Mouse (Mus musculus): ENCODE measurements around the gene Tmem147.
"Not testable (repeated sequence)": the region's sequence is repeated elsewhere in the genome, so short reads cannot be mapped to it uniquely, and the experiment has no call there.

Tmem147 gene

DNA sequence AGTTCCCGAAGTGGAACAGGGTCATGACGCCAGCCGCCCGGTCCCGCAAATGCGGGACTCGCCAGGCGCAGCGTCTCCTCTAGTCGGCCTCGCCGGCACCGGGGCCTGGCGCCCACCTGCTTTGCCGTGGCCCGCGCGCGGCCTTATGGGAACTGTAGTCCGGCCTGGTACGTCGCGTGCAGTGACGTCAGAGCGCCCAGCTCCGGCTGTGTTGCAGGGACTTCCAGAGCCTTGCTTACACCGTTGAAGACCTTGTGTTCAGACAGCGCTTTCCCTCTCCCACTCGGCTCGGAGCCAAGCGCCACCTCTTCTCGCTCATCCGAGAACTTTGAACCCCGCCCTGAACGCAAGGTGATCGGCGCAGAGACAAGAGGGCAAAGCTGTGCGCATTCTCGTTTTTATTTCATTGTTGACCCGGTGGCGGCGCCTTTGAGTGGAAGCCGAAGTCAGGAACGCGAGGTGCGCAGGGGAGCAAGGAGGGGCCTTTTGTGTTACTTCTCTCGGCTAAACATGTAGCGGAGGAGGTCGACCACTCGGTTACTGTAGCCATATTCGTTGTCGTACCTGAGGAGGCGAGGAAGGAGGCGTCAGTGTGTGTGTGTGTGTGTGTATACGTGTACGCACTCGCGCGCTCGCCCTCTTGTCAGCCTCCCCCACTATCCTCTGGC lies at the start of gene Tmem147:
Tmem147 (minus strand) TSS at position 145 of the 668 bp plus-strand sequence.
- peak; percentile 98 for DNase-seq (ENCODE audit: low read depth, low spot score)

DNA sequence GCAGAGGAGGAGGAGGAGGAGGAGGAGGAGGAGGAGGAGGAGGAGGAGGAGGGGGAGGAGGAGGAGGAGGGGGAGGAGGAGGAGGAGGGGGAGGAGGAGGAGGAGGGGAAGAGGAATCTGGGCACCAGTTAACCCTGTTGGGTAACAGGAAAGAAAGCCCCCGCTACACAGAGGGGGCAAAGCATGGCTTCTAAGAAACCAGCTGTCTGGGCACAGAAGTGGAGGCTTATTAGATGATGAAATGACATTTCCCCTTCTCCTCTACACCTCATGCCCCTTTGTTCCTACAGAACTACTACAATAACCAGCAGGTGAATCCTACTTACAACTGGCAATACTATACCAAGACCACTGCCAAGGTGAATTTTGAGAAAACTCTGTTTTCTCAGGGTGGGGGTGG lies 48.6 kb upstream of the Tmem147 start:
- no peak for DNase-seq (ENCODE audit: low read depth, low spot score)

DNA sequence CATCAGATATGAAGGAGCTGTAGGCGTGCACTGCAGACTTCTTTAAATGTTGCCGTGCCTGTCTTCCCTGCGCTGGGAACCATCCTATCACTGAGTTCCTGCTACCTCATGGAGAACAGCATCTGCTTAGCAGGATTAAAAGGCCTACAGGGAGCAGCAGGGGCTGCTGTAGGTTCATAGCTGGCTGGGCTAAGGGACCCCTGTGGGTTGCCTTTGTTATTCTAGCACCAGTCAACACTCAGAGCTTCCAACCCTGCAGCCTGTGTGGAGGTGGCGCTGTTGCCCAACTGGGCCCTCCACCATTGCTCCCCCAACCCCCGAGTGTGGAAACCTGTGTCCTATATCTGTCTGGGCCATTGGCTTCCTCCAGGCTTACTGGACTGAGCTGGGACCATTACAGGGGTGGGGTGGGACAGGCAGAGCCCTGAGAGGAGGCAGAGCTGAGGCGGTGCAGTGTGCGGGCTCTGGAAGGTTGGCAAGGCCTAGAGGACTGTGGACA lies 47.8 kb upstream of the Tmem147 start:
- DNase-seq (ENCODE audit: low read depth, low spot score) = peak; percentile 67

DNA sequence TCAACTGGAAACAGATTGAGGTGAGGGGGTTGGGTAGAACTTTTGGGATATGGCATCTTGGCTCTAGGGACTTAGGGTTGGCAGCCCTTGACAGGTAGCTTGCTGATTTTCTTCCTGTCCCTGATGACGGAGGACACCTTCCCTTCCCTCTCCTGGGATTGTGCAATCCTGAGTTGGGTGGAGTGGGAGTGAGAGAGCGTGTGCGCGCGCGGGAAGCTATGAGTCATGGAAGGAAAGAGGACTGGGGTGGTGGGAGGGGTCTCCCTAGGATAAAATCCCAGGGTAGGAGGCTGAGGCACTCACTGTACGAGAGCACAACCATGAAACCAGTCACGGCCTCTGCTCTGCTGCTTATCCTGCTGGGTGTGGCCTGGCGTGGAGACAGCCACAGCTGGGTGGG lies 46.8 kb upstream of the Tmem147 start:
- no peak for DNase-seq (ENCODE audit: low read depth, low spot score)

DNA sequence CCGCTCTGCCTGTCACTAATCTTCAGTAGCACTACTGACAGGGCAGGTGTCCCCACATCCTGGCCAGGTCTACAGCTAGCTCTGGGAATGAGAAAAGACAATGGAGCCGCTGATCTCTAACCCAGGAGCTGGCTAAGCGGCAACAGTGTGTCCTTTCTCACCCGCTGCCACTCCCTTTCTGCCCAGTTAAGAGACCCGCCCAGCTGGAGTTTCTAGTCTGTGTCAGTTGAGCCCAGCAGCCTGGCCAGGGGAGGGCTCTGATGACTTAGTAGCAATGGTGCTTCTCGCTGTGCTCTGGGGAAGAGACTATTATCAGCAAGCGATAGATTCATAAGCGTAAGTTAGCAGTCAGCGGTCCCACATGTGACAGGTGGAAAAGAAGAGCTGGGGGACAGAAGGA lies 39.9 kb upstream of the Tmem147 start:
- DNase-seq (ENCODE audit: low read depth, low spot score) = no peak

DNA sequence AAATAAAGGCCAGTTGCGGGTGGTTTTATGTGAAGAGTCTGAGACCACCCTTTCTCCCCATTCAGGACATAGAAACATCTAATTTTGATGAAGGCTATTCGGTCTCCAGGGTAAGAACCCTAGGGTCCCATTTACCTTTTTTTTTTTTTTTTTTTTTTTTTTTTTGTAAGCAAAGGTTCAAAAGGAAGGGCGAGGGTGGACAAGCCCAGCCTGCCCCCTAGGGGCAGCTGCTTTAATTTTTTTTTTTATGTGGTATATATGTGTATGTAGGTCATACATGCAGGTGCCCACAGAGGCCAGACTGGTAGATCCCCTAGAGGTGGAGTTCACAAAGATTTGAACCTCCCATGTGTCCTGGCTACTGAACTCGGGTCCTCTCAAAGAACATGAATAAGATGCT lies 37.1 kb upstream of the Tmem147 start:
- no peak for DNase-seq (ENCODE audit: low read depth, low spot score)

DNA sequence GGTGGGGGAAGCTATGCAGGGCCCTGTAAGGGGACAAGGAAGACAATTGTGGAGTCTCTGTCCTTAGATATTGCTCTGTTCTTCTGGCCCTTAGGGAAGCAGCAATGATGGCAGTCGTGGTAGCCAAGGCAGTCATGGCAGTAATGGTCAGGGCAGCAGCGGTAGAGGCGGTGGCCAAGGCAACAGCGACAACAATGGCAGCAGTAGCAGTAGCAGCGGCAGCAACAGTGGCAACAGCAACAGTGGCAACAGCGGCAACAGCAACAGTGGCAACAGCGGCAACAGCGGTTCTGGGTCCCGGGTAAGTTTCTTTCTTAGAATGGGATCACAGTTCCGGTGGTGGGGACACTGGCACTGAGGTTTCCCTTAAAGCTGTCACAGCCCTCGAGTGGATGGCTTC lies 35.8 kb upstream of the Tmem147 start:
- no peak for DNase-seq (ENCODE audit: low read depth, low spot score)

DNA sequence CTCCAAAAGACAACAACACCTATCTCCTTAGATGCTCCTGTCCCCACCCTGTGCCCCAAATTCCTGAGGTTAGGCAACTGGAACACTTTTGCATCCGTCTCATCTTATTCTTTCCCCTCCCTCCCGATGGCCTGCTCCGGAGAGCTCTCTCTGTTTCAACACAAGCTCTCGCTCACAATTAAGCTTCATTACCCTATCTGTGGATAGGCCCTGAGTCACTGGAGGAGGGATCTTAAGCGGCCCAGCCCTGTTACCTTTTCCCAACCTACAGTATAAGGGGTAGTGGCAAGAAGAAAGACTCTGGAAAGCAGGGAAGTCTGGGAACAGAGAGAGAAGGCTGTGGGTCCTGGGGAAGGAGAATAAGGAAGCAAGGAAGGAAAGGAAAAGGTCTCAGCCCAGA lies 34.1 kb upstream of the Tmem147 start, which contains the start of gene Dmkn:
Dmkn (plus strand) TSS at position 301 of the 400 bp plus-strand sequence.
- no peak for DNase-seq (ENCODE audit: low read depth, low spot score)

DNA sequence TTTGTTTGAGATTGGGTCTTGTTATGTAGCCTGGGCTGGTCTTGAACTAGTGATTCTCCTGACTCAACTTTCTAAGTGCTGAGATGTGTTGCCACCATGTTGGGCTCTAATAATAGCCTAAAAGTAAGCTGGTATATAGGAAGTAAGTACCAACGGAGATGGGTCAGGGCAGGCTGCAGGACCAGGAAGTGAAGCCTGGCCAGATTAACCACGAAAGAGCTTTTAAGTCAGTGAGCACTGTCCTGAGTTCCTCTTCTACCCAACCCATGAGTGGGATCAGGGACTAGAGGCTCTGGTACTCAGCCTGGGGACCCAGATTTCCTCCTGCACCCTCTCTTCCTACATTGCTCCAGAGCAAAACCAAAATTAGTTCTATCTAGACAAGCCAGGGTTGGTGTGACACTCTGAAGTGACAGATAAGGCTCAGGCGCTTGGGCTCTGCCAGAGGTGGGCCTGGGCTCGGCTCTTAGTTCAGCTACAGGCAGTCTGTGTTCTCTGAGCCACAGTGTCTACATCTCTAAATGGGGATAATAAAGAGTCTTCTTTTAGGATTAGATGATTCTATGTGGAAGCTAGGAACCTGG lies 32.5 kb upstream of the Tmem147 start:
- DNase-seq (ENCODE audit: low read depth, low spot score) = no peak

DNA sequence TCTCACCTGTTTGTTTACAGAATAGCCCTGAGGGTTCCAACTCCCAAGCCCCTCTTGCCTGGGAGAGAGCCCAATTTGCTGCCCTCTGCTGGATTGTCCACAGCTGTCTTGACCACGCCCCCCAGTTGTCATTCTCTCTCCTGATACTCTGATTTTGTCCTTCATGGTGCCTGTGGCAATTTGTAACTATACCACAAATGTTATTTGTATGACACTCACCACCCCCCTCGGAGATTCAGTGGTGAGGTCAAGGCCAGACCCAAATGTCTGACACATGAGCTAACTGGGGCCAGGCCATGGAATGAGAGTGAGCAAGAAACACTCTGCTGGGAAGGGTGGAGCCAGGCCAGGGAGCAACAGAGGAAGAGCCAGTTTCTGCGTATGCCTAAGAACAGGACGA lies 29.5 kb upstream of the Tmem147 start:
- DNase-seq (ENCODE audit: low read depth, low spot score) = peak; percentile 48

DNA sequence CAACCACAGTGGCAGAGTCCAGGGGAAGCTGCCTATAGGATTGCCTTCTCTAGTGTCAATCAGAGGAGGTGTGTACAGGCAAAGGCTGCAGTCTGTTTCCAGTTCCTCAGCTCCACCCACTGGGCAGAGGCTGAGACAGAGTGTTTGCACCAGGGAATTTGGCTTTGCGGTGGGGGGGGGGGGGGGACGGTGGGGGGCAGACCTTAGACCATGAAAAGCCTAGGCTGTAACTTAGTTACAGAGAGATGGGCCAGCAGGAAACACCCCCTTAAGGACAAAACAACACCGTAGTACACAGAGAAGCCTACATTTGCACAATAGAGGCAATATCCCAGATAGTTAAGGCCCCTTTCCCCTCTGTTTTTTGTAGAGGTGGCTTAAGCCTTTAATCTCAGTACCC lies 27.7 kb upstream of the Tmem147 start:
- peak; percentile 72 for DNase-seq (ENCODE audit: low read depth, low spot score)

DNA sequence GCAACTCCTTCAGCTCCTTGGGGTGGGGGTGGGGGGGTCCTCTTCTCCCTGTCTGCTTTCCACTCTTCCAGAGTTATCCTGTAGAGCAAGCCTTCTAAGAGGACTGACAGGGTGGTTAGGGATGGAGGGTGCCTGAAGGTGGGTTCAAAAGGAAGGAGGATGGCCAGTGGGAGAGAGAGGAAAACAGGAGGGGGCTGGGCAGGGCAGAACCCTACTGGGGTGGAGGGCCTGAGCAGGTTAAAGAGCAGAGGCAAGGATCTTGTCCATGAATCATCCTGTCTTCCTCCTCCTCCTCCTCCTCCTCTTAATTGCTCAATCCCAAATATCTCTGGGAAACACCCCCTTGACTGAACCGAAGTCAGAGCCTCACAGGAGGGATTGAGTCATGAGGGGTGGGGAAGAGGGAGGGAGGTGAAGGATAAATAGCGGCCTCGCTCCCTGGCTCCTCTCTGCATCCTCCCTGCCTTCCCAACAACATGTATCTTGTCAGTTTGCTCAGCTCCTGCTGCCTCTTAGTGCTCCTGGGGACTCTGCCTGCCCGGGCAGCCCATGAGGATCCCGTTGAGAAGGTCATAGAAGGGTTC lies 21.8 kb upstream of the Tmem147 start, which contains the start of gene Sbsn:
Sbsn (plus strand) TSS at position 386 of the 584 bp plus-strand sequence.
- no peak for DNase-seq (ENCODE audit: low read depth, low spot score)

DNA sequence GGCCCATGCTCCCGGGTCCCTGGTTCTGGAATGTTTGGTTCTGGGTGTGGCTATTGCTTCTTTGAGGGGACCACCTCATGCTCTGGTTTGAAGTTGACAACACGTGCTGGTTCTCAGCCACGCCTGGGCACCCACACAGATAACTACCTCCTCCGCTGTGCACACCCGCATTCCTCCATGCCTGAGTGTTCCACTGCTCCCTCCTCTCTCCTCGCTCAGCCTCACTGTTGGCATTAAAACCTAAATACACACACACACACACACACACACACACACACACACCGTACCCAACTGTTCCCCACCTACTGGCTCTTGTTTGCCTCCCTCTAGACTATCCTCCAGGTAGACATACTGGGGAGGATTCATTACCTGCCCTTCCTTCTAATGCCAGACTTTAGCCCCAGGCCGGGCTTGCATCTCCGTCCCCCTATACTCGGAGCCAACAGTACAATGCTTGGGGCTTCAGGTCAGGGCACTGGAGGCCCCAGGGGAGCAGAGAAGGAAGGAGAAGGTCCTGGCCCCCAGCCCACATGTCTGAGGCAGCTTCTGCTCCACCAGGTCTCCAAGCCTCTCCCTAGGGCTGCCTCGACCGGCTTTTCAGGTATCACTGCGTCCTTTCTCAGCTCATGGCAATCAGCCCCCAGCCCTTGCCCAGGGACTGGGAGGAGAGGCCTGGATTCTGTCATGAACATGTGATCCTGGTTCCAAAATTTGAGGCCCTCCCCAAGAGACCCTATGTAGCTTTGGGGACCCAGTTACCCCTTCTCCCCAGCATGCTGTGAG lies 20.7 kb upstream of the Tmem147 start:
- no peak for DNase-seq (ENCODE audit: low read depth, low spot score)

DNA sequence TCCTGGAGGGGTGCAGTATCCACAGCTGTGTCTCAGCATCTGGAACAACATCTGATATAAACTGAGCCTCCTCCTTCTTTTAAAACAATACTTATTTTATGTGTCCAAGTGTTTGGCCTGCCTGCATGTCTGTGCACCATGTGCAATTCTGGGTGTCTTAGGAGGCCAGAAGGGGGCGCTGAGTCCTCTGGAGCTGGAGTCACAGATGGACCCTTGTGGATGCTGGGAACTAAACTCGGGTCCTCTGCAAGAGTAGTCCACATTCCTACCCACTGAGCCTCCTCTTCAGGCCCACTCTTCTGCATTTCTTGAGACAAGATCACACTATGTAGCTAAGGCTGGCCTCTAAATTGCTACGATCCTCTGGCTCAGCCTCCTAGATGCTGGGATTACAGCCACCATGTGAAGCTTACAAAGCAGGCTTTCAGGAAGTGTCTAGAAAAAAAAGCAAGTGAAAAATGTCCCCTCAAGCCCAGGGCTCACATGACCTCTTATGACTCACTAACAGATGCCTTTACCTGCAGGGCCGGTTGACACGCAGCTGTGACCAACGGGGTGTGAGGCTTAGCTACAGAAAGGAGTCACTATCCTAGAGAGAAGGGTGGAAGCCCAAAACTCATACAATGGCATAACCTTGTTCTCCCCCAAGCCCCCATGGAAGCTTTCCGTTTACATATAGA lies 18.3 kb upstream of the Tmem147 start:
- peak; percentile 54 for DNase-seq (ENCODE audit: low read depth, low spot score)

DNA sequence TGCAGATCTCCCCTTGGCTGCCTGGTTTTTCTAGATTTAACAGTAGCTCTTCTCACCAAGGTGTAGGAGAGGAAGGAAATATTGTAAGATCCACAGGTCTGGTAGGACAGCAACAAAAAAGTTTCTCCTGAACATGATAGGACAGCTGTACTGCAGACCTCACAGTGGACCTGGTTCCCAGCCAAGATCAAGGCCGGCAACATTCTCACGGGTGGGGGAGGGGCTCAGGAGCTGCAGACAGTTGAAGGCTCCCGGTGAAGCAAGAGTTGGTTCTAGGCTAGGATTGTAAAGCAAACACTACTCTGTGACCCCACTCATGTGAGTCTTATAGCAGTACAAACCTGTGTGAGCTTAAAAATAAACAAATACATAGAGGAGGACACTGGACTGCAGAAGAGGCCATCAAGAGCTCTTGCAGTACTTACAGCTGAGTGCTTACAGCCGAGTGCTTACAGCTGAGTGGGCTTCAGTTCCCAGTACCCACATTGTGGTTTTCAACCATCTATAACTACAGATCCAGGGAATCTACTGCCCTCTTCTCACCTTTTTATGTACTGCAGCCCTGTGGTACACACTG lies 14.8 kb upstream of the Tmem147 start:
- DNase-seq (ENCODE audit: low read depth, low spot score) = no peak

DNA sequence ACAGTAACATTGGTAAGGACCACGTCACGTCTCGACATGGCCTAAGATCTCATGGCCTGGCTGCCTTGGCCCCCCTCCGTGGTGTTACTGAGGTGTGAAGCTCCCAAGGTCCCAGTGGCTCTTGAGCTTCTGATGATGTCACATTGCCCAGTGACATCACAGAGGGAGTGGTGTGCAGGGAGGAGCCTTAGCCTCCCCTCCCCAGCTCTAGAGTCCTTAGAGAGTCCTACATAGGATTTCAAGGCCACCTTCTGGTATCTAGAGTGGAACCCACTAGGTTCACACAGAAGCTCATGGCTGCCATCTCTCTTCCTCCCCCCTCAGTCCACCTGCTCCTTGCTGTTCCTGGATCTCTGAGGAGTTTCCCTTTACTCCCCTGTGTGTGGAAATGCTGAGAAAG lies 14.3 kb upstream of the Tmem147 start, which contains the start of gene Gapdhs:
Gapdhs (minus strand) TSS at position 65 of the 400 bp plus-strand sequence.
- DNase-seq (ENCODE audit: low read depth, low spot score) = not testable (repeated sequence)

DNA sequence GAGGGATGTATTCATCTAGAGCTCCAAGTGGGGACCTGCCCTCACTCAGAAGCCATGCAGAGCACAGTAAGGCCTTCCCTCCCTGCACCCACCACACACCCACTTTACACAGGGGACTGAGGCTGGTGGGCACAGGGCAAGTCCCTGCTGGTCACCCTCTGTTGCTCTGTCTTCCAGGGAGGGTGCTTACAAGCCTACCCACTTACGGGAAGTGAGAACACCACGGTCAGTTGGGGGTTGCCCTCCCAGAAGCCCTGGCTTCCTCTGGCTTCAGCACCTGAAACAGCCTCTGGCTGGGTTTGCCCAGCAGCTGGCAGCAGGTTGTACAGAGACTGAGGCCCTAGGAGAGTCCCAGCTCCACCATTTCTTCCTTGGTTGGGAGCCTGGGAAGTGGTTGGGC lies 13.2 kb upstream of the Tmem147 start:
- DNase-seq (ENCODE audit: low read depth, low spot score) = not testable (repeated sequence)

DNA sequence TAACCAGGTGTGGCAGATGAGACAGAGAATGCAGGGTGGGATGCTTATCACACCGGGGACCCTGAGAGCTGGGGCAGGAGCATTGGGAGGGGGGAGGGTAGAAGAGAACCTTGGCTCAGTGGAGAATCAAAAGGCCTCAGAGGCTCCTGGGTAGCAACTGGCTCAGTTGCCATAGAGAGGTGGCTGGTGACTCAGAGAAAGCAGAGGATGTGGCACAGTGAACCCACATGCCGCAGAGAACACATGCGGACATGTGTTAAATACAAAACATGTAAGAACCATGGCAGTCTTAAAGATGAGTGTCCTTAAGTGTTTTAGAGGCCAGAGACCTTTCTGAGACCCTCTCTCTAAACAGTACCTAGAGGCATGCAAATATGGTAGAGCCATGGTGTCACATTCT lies 6.9 kb upstream of the Tmem147 start:
- DNase-seq (ENCODE audit: low read depth, low spot score) = no peak

DNA sequence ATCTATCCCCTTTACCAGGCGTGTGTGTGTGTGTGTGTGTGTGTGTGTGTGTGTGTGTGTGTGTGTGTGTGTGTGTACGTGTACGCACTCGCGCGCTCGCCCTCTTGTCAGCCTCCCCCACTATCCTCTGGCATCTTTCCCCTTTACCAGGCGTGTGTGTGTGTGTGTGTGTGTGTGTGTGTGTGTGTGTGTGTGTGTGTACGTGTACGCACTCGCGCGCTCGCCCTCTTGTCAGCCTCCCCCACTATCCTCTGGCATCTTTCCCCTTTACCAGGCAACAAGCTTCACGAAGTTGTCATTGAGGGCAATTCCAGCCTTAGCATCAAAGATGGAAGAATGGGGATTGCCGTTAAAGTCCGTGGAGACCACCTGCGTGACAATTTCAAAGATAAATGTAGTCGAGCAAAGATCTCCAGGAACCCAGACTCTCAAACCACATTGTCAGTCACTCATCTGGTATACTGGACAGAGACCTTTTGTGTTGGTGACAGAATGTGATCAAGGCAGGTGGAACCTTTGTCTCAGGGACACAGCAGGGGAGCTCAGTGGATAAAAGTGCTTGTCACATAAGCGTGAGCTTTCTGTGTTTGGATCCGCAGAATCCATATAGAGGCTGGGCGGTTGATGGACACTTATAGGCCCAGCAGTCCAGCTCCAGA lies 853 bp upstream of the Tmem147 start:
- peak; percentile 36 for DNase-seq (ENCODE audit: low read depth, low spot score)

DNA sequence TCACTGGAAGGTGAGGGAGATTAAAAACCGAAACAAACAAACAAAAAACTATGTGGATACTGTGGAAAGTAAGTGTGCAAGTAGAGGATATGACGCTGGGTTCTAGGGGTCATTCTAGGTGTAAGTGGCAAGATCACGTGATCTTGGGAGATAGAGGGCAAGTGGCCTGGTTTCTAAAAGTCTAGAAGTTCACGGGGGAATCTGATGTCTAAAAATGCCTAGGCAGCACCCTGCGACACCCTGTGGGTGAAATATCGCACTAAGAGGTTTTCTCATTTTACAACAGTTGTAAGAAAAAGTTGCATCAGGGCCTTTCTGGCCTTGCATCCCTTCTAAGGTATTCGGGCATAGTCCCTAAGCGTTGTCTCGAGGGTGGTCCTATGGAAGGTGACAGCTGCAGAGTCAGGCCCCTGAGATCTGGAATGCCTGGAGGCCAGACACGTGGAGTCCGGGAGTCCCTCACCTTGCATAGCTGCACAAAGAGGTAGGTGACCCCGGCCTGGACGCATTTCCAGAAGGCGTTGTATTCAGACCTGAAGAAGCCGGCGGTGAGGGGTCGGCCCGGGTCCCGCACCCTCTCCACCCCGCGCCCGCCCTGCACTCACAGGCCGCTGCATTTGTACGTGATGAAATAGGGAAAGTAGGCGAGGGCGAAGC lies 473 bp downstream of the Tmem147 start:
- no peak for DNase-seq (ENCODE audit: low read depth, low spot score)
